Mouse (Mus musculus) mature B cell (primary cell): ENCODE measurements around the gene Tor1aip1.
"Not testable (repeated sequence)": the region's sequence is repeated elsewhere in the genome, so short reads cannot be mapped to it uniquely, and the experiment has no call there.

Experiments used
- in situ Hi-C: fragments of 300-500 bp; cut with MboI; formaldehyde crosslinking; loops from 2 replicates; pipeline ENCODE4 v1.14.3; 2019

Tor1aip1 gene

DNA sequence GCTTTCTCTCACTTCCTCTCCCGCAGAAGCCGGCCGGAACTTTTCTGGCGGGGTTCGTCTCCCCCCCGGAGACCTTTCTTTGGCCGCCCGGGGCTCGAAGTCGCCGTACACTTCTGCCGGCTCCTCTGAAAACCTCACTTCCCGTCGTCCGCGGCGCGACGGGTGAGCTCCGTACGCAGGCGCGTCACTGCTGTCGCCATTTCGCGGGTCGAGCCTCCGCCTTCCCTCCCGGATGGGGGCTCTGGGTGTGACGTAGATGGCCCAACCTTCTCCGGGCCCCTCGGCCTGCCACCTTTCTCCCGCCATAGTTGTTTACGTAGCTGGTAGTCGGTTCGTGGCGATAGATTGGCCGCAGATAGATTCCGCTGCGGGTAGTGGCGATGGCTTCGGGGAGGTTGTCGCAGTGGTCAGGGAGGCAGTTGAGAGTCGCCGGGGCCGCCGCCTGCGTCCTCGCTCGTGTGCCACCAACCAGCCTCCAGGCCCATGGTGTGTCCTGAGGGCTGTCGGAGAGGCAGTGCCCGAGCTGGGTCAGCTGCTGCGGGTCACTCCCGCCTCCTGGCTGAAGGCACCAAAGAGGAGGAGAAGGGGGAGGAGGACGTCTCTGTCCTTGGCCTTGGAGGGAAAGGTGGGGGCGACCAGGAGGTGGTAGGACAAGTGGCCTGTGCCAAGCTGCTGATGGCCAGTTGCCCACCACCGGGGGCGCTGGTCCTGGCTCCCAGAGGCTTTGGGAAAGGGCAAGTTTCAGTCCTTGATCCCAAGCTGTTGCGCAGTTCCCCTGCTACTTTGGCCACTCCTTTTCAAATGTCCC, at the start of gene Tor1aip1:
Gene Tor1aip1 (minus strand): TSS at position 551 of the 808 bp plus-strand sequence.
- in situ Hi-C loops = no loop called here

GRCm38 (mm10) chr1:156085770-156086169, 49.5 kb upstream of the Tor1aip1 start:
- in situ Hi-C loops = no loop called here

DNA sequence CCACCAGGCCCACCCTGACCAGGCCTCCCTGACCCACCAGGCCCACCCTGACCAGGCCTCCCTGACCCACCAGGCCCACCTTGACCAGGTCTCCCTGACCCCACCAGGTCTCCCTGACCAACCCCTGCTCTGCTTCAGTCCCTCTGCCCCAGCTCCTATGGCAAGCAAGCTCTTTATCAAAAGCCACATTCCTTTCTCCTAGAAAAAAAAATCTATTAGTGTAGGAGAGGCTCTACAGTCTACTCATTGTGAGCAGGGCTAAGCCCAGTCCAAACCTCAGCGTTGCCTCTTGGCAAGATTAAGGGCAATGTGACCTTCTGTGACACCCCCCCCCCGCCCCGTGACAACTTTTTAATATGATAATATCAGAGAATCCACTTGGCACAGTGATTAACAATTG, 48.3 kb upstream of the Tor1aip1 start:
- in situ Hi-C loops = no loop called here

- in situ Hi-C loops = no loop called here
Measured at GRCm38 (mm10) chr1:156077655-156078054, 41.4 kb upstream of the Tor1aip1 start.

- in situ Hi-C loops = no loop called here
Measured at GRCm38 (mm10) chr1:156076474-156076873, 40.2 kb upstream of the Tor1aip1 start.

DNA sequence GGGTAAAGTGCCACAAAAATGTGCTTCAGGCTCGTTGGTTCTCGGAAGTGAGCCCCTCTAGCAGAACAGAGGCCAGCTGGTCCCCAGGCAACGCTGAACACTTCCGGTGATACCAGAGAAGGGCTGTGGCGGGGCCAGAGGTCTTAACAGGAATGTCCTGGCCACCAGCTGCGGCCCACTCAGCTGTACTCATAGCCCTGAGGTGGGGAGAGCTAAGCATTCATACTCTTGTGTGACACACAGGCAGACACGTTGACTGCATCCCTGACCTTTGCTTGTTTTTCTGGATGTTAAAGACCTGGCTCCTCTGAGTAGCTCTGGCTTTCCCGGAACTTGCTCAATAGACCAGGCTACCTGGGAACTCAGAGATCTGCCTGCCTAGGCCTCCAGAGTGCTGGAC, 38.3 kb upstream of the Tor1aip1 start:
- in situ Hi-C loops = no loop called here

- in situ Hi-C loops = no loop called here
Measured at GRCm38 (mm10) chr1:156073169-156073821, 37.0 kb upstream of the Tor1aip1 start.

DNA sequence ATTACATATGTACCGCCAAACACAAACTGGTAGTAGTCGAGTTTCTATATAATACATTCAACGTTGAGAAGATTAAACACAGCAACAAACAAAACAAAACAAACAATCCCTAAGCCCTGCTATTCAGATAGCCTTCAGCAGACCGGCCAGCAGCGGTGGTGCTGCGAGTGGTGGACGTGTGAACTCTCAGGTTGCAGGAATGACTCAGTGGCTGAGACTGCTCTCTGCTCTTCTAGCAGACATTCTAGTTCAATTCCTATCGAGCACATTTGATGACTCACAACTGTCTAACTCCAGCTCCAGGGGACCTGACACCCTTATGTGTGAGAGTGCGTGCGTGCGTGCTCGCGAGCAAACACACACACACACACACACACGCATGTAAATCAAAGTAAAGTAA, 33.8 kb upstream of the Tor1aip1 start:
- in situ Hi-C loops = no loop called here

- in situ Hi-C loops = no loop called here
Measured at GRCm38 (mm10) chr1:156066133-156066532, 29.9 kb upstream of the Tor1aip1 start.

GRCm38 (mm10) chr1:156062193-156062592, 25.9 kb upstream of the Tor1aip1 start:
- in situ Hi-C loops = no loop called here

GRCm38 (mm10) chr1:156058207-156058606, 21.9 kb upstream of the Tor1aip1 start:
- in situ Hi-C loops = no loop called here

DNA sequence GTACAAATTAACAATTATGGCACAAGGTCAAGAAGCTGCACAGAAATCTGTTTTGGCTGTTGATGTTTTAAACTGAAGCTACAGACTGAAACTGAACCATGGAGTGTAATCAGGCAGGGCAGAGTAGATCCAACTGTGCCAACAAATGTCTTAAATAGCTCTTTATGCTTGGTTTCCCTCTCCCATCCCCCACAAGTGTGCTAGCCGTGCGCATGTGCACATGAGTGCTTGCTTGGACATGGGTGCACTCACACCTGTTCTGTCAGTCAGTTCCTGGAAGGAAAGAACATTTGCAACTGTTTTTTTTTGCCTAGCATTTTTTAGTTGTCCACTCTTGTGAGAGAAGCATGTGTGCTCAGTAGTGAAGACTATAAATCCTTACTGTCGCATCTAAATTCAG, 10.4 kb upstream of the Tor1aip1 start:
- in situ Hi-C loops = no loop called here

GRCm38 (mm10) chr1:156044211-156044611, 7.9 kb upstream of the Tor1aip1 start:
- in situ Hi-C loops = no loop called here

GRCm38 (mm10) chr1:156043027-156043426, 6.7 kb upstream of the Tor1aip1 start:
- in situ Hi-C loops = no loop called here

DNA sequence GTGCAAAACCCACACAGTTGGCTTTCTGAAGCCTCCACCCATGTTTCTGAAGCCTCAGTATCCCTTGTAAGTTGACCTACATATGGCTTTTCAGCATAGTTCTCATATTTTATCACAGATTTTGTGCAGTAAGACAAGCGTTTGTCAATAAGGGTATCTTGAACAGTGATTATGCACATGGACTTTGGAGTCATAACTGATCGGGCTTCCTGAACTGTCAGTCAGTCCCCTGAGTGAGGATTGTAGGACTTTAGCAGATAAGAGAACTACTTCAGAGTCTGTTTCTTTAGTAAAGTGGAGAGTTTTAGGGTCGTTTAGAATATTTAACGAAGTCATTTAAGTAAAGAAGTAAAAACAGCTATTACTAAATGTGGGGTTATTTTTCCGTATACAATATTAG, 6.2 kb upstream of the Tor1aip1 start:
- in situ Hi-C loops = no loop called here

GRCm38 (mm10) chr1:156041451-156042241, 5.4 kb upstream of the Tor1aip1 start:
- in situ Hi-C loops = no loop called here

DNA sequence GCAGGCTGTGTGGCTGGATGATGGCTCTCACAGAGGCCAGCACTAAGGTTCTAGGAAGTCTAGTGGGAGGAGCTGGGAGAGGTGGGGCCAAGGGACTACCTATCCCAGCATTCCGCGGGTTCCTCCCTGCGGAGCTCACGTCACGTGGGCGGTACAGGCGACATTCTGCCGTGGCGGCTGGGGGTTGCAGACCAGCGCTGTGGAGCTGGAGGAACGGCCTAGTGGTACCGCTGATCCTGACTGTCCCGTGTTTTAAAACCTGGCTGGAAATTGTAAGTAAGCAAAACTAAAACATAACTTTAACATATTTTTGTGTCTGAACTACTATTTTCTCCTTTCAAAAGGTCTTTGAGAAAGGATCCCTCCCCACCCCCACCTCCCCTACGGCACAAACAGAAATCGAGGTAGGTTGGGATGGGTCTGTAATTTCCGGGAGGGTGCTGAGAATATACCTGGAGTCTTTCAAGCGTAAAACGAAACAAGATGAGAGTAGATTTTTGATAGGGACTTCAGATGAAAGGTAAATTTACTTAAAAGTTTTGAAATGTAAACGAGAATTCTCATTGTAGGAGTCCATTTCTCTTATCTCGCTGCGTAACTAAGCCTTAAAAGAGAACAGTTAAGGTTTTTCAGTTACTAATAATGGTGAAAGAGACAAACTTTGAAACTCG, 4.6 kb upstream of the Tor1aip1 start:
- in situ Hi-C loops = no loop called here

DNA sequence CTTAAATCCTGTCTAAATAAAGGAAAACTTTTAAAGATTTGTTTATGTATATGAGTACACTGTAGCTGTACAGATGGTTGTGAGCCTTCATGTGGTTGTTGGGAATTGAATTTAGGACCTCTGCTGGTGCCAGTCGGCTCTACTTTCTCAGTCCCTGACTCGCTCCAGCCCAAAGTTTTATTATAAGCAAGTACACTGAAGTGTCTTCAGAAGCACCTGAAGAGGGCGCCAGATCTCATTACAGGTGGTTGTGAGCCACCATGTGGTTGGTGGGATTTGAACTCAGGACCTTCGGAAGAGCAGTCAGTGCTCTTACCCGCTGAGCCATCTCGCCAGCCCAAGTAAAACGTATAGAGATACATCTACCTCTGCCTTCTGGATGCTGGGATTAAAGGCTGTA, 3.7 kb upstream of the Tor1aip1 start:
- in situ Hi-C loops = not testable (repeated sequence)

- in situ Hi-C loops = no loop called here
Measured at GRCm38 (mm10) chr1:156037144-156037583, 884 bp upstream of the Tor1aip1 start.

DNA sequence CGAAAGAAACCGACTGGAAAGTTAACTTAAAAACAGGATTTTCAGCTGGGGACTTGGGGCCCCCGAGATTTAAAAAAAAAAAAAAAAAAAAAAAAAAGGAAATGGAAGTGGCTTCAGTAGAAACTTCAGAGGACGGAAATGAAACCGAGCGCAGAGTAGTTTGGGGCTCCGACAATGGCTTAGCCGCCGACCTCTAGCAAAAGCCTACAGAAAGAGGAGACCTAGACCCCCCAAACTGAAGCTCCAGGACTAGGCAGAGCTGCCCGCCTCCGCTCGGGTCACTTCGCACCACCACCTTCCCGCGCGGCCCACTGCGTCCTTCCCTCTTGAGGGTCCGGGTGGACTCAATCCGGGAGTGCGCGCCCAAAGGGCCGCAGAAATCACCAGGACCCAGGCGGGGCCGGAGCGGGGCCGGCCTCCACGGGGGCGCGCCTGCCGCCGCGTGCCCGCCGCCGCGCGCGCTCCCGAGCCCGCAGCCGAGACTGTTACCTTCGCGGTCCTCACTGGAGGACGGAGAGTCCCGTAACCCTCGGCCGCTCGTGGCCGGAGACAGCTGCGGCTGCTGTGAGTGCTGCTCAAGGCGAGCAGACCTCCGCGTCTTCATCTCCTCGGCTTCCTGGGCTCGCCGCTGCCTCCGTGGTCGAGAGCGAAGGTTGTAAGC, 881 bp downstream of the Tor1aip1 start, which contains the start of gene Tor1aip2:
Gene Tor1aip2 (plus strand): TSS at position 135 of the 661 bp plus-strand sequence.
- in situ Hi-C loops = no loop called here

GRCm38 (mm10) chr1:156034661-156035060, 1.6 kb downstream of the Tor1aip1 start:
- in situ Hi-C loops = no loop called here
